8 mouse cellular contexts compared by ENCODE assay signal in the genomic region with DNA sequence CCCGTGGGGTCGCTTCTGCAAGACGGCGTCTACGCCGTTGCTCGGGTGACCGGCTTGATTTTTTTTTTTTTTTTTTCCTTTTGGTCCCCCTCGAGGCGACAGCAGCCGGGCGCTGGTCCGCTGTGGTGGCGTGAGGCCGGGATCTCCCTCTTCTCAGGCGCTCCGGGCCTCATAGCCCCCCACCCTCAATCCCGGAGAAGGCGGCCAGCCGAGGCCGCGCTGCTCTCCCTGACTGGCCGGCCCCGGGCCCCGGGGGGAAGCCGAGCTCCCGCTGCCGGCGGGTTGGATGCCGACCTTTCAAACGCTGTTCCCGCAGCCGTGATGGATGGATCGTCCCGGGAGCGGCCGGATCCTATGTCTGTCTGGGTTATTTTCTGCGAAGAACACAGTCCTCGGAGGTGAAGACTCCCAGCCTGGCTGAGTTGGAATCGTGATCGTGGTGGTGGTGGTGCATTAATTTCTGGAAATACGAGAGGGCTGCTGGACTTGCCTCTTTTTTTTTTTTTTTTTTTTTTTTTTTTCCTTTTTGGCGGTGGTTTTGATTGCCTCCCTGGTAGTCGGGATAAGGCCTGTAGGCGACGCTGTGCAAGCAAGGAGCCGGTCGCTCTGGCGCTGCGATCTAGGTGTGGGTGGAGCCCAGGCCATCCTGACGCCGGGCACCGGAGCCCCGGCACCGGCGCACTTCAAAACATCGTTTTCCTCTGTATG. TPM values are rescaled to one million over a fixed set of nuclear protein-coding genes. Genes with fewer than 3 reads are reported as not detected.
DNase-seq lines count a peak whose midpoint lies in the region; ATAC-seq and TF ChIP-seq lines count a peak whose summit lies in the region.

No protein-coding gene starts in this region.

- H3K27me3 ChIP-seq in intestine, postnatal 0 days (replicated peaks; ENCODE audit: control insufficient read depth, insufficient read depth, low read length) = no peaks in the 10 kb centered on the region
- H3K27me3 ChIP-seq in limb, embryonic 11.5 days (ENCODE audit: control insufficient read depth, insufficient read depth, low read length) = no peaks in the 10 kb centered on the region
- H3K27me3 ChIP-seq in midbrain, embryonic 13.5 days = no peaks in the 10 kb centered on the region
- H3K27me3 ChIP-seq in small intestine, adult 2 months (ENCODE audit: control insufficient read depth, insufficient read depth, low read length) = no peaks in the 10 kb centered on the region

- peak overlapping the region; percentile 99 for H3K9ac ChIP-seq in intestine, postnatal 0 days (ENCODE audit: low read depth, low read length)
- peak overlapping the region; percentile 99 for H3K9ac ChIP-seq in limb, embryonic 11.5 days (ENCODE audit: low read length)
- H3K9ac ChIP-seq in midbrain, embryonic 13.5 days (replicated peaks) = peak overlapping the region; percentile 99

- peak overlapping the region; percentile 85 for H3K4me2 ChIP-seq in intestine, postnatal 0 days (replicated peaks; ENCODE audit: low read depth)
- peak overlapping the region; percentile 95 for H3K4me2 ChIP-seq in limb, embryonic 11.5 days (ENCODE audit: low read depth, severe bottlenecking)
- peak overlapping the region; percentile 98 for H3K4me2 ChIP-seq in midbrain, embryonic 13.5 days (replicated peaks)

- WGBS in intestine, postnatal 0 days = under 1% methylated on average over 57 of the region's 57 CpGs
- under 1% methylated on average over 57 of the region's 57 CpGs for WGBS in limb, embryonic 11.5 days
- WGBS in midbrain, embryonic 13.5 days = under 1% methylated on average over 51 of the region's 57 CpGs
- WGBS in small intestine, adult 2 months = under 1% methylated on average over 57 of the region's 57 CpGs

- no peaks in the 10 kb centered on the region for H3K36me3 ChIP-seq in intestine, postnatal 0 days (ENCODE audit: control insufficient read depth, insufficient read depth)
- H3K36me3 ChIP-seq in limb, embryonic 11.5 days (ENCODE audit: control insufficient read depth, insufficient read depth, low read length) = no peaks in the 10 kb centered on the region
- H3K36me3 ChIP-seq in midbrain, embryonic 13.5 days = no peaks in the 10 kb centered on the region
- H3K36me3 ChIP-seq in small intestine, adult 2 months (ENCODE audit: control insufficient read depth, insufficient read depth, low read length) = no peaks in the 10 kb centered on the region

- TF ChIP-seq POLR2A in small intestine, adult 2 months (IDR thresholded peaks at IDR 0.05; ENCODE audit: low read depth, low read length) = peak; percentile 39; the same call in 1 of the 2 replicates

- no peaks in the 10 kb centered on the region for H3K9me3 ChIP-seq in intestine, postnatal 0 days (ENCODE audit: control insufficient read depth)
- no peaks in the 10 kb centered on the region for H3K9me3 ChIP-seq in limb, embryonic 11.5 days (ENCODE audit: control insufficient read depth, low read length)
- H3K9me3 ChIP-seq in midbrain, embryonic 13.5 days = no peaks in the 10 kb centered on the region

- H3K4me3 ChIP-seq in intestine, postnatal 0 days (ENCODE audit: low read depth, low read length) = peak overlapping the region; percentile 82
- H3K4me3 ChIP-seq in limb, embryonic 11.5 days (ENCODE audit: low read depth, low read length) = peak overlapping the region; percentile 96
- H3K4me3 ChIP-seq in midbrain, embryonic 13.5 days (replicated peaks) = peak overlapping the region; percentile 93
- H3K4me3 ChIP-seq in small intestine, adult 2 months (ENCODE audit: low read depth, low read length) = peak overlapping the region; percentile 88

- no peaks in the 10 kb centered on the region; the same call in 1 of the 2 replicates for H3K4me1 ChIP-seq in intestine, postnatal 0 days (replicated peaks; ENCODE audit: control insufficient read depth, insufficient read depth, low read length)
- peaks cover 11% of the 10 kb centered on the region; the same call in 1 of the 2 replicates for H3K4me1 ChIP-seq in limb, embryonic 11.5 days (ENCODE audit: control insufficient read depth, insufficient read depth, low read length)
- H3K4me1 ChIP-seq in midbrain, embryonic 13.5 days (replicated peaks) = peaks cover 37% of the 10 kb centered on the region
- H3K4me1 ChIP-seq in small intestine, adult 2 months (ENCODE audit: control insufficient read depth, insufficient read depth, insufficient read length, low read length) = peaks cover 4% of the 10 kb centered on the region; the same call in 1 of the 2 replicates

- TF ChIP-seq CTCF in intestine, postnatal 0 days (IDR thresholded peaks at IDR 0.05; ENCODE audit: low read depth) = peak; percentile 80
- TF ChIP-seq CTCF in small intestine, adult 2 months (IDR thresholded peaks at IDR 0.05; ENCODE audit: extremely low read depth, insufficient read length, insufficient replicate concordance, low read depth, low read length) = peak; percentile 85

- ATAC-seq in intestine, postnatal 0 days = peak; percentile 69
- ATAC-seq in limb, embryonic 11.5 days (ENCODE audit: insufficient number of reproducible peaks, low FRiP score, low TSS enrichment, low read depth) = peak; percentile 61
- ATAC-seq in midbrain, embryonic 13.5 days = peak; percentile 77

- peak; percentile 73 to 80 for DNase-seq in left cerebral cortex, adult 18-20 months (ENCODE audit: low spot score in 2 of 2)
- DNase-seq in left cerebral cortex, adult 11 months (ENCODE audit: low spot score) = no peak
- DNase-seq in embryo, embryonic 9.5 days (ENCODE audit: extremely low spot score) = peak; percentile 76
- DNase-seq in gastrocnemius, postnatal 4 days (ENCODE audit: low spot score in 2 of 2) = peak; percentile 57 to 81
- DNase-seq in limb, embryonic 11.5 days (ENCODE audit: low spot score) = peak; percentile 86

- H3K27ac ChIP-seq in intestine, postnatal 0 days (ENCODE audit: low read depth, low read length) = peak overlapping the region; percentile 100
- H3K27ac ChIP-seq in limb, embryonic 11.5 days (replicated peaks; ENCODE audit: low read depth, low read length) = peak overlapping the region; percentile 99
- H3K27ac ChIP-seq in midbrain, embryonic 13.5 days = peak overlapping the region; percentile 99
- peak overlapping the region; percentile 91 for H3K27ac ChIP-seq in small intestine, adult 2 months (ENCODE audit: insufficient read depth, low read depth, low read length)

RNA-seq across cellular contexts. Expression of a gene that starts 0.8 kb away (rescaled TPM):
- 10 to 100 TPM; 28.2 to 31.0 TPM for total RNA-seq in left cerebral cortex, adult 18-20 months (2021)
- 10 to 100 TPM; 35.8 to 40.2 TPM for total RNA-seq in gastrocnemius, postnatal 4 days (2021)
- polyA plus RNA-seq in intestine, postnatal 0 days (2015; fragmentation: Nextera tagmentation; extraction: Ambion mirVana) = 9.3 and 11.6 TPM in 2 replicates
- polyA plus RNA-seq in limb, embryonic 11.5 days (2014; fragmentation: Nextera tagmentation; extraction: Ambion mirVana) = 25.6 and 27.1 TPM in 2 replicates
- 20.5 TPM in 2 replicates for polyA plus RNA-seq in midbrain, embryonic 13.5 days (2015; fragmentation: Nextera tagmentation; extraction: Ambion mirVana)
- polyA plus RNA-seq in small intestine, adult 2 months (2012; rRNA removed) = 1.3 and 2.9 TPM in 2 replicates
